Mouse (Mus musculus): ENCODE data around the gene Aifm1. TPM values are rescaled to one million over a fixed set of nuclear protein-coding genes. Genes with fewer than 3 reads are reported as not detected.

Gene Aifm1
- polyA plus RNA-seq, 1 experiment from 2014 or later = 42.1 TPM

DNA sequence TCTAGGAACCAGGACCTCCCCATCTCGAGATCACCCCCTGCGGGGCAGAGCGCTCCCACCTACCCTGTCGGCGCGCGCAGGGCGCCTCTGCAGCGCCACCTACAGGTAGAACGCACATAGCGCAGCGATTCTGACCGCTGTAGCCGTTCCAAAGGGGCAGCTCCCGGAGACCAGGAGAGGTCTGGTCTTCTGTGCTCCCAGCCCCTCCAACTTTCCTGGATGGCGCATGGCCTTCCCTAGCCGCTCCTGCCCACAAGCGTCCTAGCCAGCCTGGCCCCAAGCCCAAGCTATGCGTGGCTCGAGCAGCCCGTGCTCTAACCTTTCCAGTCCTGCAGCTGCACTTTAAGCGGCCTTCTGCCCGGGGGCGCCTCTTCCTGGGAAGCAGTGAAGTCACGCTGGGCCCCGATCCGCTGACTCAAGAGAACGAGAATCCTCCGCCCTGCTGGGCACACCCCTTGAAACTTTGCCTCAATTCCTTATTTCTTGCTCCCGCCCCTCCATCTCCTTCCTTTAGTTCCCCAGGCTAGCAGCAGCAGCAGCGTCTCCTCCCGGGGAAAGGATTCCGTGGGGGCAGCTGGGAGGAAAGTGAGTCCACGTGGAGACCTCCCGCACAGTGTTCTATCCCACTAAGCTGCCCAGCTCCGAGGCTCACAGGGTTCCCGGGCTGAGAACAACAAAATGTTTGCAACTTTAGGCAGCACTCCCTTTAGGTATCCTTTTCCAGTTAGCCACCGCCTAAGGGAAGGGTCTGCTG is 50.4 kb downstream of the Aifm1 start, which contains the start of gene Elf4:
Gene Elf4, minus strand, starts transcription at position 379 of the 754 bp plus-strand sequence.
- WGBS = 18% methylated on average over 38 of the region's 38 CpGs
- Histone ChIP-seq H3K4me2 (ENCODE audit: low read length) (peak within 1 kb of the TSS; percentile 84), H3K4me3 (ENCODE audit: low read length) (peak within 1 kb of the TSS; percentile 43), H3K4me1 (ENCODE audit: control insufficient read depth, insufficient read depth, low read depth, low read length) (no peaks in the 10 kb centered on the region), H3K27me3 (replicated peaks; ENCODE audit: control insufficient read depth, insufficient read depth, low read length) (no peaks in the 10 kb centered on the region), H3K9ac (ENCODE audit: low read depth, low read length) (peak within 1 kb of the TSS; percentile 59), H3K27ac (ENCODE audit: low read depth, low read length) (no peak within 1 kb of the TSS), H3K36me3 (ENCODE audit: control insufficient read depth, insufficient read depth, low read length) (no peaks in the 10 kb centered on the region), H3K9me3 (ENCODE audit: control insufficient read depth, low read length) (no peaks in the 10 kb centered on the region)
- ATAC-seq = peak; percentile 85

DNA sequence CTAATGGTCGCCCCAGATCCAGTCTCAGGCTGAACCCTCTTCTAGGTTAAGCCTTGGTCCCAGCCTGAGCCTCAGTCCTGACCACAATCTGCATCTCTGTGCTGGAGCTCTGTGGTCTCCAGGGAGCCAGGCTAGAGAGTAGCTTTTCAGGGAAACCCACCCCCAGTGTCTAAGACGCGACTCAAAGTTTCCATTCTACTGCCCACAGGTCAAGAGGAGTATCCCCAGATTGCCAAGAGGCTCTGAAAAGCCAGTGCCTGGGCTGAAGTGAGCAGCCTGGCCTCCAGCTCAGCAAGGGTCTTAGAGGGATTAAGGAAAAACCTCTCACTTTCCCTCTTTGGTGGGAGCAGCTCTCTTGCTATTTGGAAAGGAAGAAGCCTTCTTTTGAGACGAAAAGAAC is 51.1 kb downstream of the Aifm1 start:
- Histone ChIP-seq H3K4me2 (ENCODE audit: low read length) (peak overlapping the region; percentile 84), H3K9me3 (ENCODE audit: control insufficient read depth, low read length) (no peaks in the 10 kb centered on the region), H3K27ac (ENCODE audit: low read depth, low read length) (no peak overlapping the region), H3K36me3 (ENCODE audit: control insufficient read depth, insufficient read depth, low read length) (no peaks in the 10 kb centered on the region), H3K9ac (ENCODE audit: low read depth, low read length) (no peak overlapping the region; the same call in 1 of the 2 replicates), H3K4me1 (ENCODE audit: control insufficient read depth, insufficient read depth, low read depth, low read length) (no peaks in the 10 kb centered on the region), H3K27me3 (replicated peaks; ENCODE audit: control insufficient read depth, insufficient read depth, low read length) (no peaks in the 10 kb centered on the region), H3K4me3 (ENCODE audit: low read length) (peak overlapping the region; percentile 43)
- peak; percentile 53; the same call in 1 of the 2 replicates for ATAC-seq
- WGBS = 38% methylated on average over 4 of the region's 4 CpGs

DNA sequence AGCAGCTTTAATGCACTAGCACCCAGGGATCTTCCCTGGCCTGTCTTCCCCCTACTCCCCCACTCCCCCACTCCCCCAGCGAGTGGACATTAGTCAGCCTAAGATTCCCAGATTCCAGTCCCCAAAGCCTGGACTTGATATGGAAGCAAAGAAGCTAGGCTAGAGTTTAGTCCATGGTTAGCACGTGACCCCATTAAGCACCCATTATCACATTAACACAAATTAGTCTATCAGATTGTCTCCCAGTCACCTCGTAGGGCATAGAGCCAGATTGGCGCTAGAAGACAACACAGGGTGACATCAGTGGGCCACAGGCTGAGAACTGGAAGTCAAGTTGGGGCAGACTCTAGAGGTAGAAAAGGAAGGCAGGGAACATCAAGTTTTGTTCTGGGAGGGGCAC is 52.4 kb downstream of the Aifm1 start:
- no peak for ATAC-seq
- H3K27ac ChIP-seq (ENCODE audit: low read depth, low read length) = no peak overlapping the region
- no peaks in the 10 kb centered on the region for H3K36me3 ChIP-seq (ENCODE audit: control insufficient read depth, insufficient read depth, low read length)
- H3K4me2 ChIP-seq (ENCODE audit: low read length) = no peak overlapping the region
- H3K27me3 ChIP-seq (replicated peaks; ENCODE audit: control insufficient read depth, insufficient read depth, low read length) = no peaks in the 10 kb centered on the region
- no peaks in the 10 kb centered on the region for H3K4me1 ChIP-seq (ENCODE audit: control insufficient read depth, insufficient read depth, low read depth, low read length)
- no peak overlapping the region for H3K4me3 ChIP-seq (ENCODE audit: low read length)
- no peaks in the 10 kb centered on the region for H3K9me3 ChIP-seq (ENCODE audit: control insufficient read depth, low read length)
- no peak overlapping the region for H3K9ac ChIP-seq (ENCODE audit: low read depth, low read length)
- WGBS = 76% methylated on average over 4 of the region's 4 CpGs

DNA sequence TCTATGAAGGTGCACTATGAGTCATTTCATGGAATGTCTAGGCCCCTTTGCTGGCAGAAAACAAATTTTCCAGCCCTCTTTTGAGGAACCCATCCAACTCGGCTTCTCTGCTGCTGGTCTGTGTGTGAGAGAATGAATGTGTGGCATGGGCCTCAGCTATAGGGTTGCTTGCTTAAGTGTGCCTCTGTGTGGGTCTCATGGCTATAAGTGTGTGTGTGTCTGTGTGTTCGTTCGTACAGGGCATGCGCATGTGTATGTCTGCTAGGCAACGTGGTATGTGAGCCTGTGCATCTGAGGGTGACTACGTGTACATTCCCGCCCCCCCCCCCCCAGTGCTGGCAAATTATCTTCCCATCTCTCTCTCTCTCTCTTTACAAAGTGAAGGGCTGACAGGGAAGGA is 52.9 kb downstream of the Aifm1 start:
- H3K36me3 ChIP-seq (ENCODE audit: control insufficient read depth, insufficient read depth, low read length) = no peaks in the 10 kb centered on the region
- H3K27ac ChIP-seq (ENCODE audit: low read depth, low read length) = no peak overlapping the region
- H3K9ac ChIP-seq (ENCODE audit: low read depth, low read length) = no peak overlapping the region
- H3K27me3 ChIP-seq (replicated peaks; ENCODE audit: control insufficient read depth, insufficient read depth, low read length) = no peaks in the 10 kb centered on the region
- H3K4me2 ChIP-seq (ENCODE audit: low read length) = no peak overlapping the region
- no peaks in the 10 kb centered on the region for H3K9me3 ChIP-seq (ENCODE audit: control insufficient read depth, low read length)
- WGBS = 71% methylated on average over 7 of the region's 7 CpGs
- H3K4me3 ChIP-seq (ENCODE audit: low read length) = no peak overlapping the region
- no peak for ATAC-seq
- H3K4me1 ChIP-seq (ENCODE audit: control insufficient read depth, insufficient read depth, low read depth, low read length) = no peaks in the 10 kb centered on the region

DNA sequence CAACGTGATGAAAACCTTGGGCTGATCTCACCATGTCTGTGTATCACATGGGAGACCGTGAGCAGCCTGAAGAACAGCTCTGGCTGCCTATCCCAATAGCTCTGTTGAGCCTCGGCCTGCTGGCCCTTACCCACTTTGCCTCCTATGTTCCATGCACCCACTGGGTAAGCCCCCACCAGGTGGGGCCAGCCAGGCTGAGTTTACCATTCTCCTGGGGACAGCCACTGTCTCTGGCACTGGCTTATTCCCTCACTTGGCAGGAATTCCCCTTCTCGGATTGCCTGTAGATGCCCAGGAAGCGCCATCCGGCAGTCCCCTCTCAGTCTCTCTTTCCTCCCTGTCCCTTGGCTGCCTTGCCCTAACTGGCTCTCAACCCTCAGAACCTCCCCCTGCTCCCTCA is 56.4 kb downstream of the Aifm1 start:
- Histone ChIP-seq H3K4me3 (ENCODE audit: low read length) (no peak overlapping the region), H3K27ac (ENCODE audit: low read depth, low read length) (no peak overlapping the region), H3K36me3 (ENCODE audit: control insufficient read depth, insufficient read depth, low read length) (no peaks in the 10 kb centered on the region), H3K9me3 (ENCODE audit: control insufficient read depth, low read length) (peaks cover 3% of the 10 kb centered on the region; the same call in 1 of the 2 replicates), H3K4me2 (ENCODE audit: low read length) (no peak overlapping the region), H3K9ac (ENCODE audit: low read depth, low read length) (no peak overlapping the region), H3K27me3 (replicated peaks; ENCODE audit: control insufficient read depth, insufficient read depth, low read length) (peaks cover 3% of the 10 kb centered on the region; the same call in 1 of the 2 replicates), H3K4me1 (ENCODE audit: control insufficient read depth, insufficient read depth, low read depth, low read length) (peaks cover 2% of the 10 kb centered on the region; the same call in 1 of the 2 replicates)
- WGBS = 68% methylated on average over 5 of the region's 6 CpGs
- ATAC-seq = no peak

DNA sequence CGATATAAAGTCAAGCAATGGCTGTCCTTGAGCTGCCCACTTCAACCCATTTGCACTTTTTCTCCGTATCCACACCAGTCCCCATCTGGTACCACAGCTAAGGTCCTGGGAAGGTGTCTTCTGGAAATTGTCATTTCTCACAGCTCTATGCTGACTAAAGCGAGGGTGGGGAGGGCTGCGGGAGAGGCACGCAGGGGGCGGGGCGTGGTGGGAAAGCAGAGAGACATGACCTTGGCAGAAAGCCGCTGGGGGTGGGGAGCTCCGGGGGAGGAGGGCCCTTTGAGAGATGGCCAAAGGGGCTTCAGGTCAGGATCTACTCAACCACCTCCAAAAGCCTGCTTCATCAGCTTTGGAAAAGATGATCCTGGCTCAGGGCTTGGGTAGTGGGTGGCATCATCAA is 58.3 kb downstream of the Aifm1 start:
- H3K9ac ChIP-seq (ENCODE audit: low read depth, low read length) = no peak overlapping the region
- no peak overlapping the region for H3K27ac ChIP-seq (ENCODE audit: low read depth, low read length)
- no peak overlapping the region for H3K4me2 ChIP-seq (ENCODE audit: low read length)
- no peaks in the 10 kb centered on the region for H3K36me3 ChIP-seq (ENCODE audit: control insufficient read depth, insufficient read depth, low read length)
- H3K9me3 ChIP-seq (ENCODE audit: control insufficient read depth, low read length) = peaks cover 3% of the 10 kb centered on the region; the same call in 1 of the 2 replicates
- ATAC-seq = no peak
- WGBS = 51% methylated on average over 9 of the region's 9 CpGs
- peaks cover 3% of the 10 kb centered on the region; the same call in 1 of the 2 replicates for H3K27me3 ChIP-seq (replicated peaks; ENCODE audit: control insufficient read depth, insufficient read depth, low read length)
- no peak overlapping the region for H3K4me3 ChIP-seq (ENCODE audit: low read length)
- H3K4me1 ChIP-seq (ENCODE audit: control insufficient read depth, insufficient read depth, low read depth, low read length) = peaks cover 2% of the 10 kb centered on the region; the same call in 1 of the 2 replicates

DNA sequence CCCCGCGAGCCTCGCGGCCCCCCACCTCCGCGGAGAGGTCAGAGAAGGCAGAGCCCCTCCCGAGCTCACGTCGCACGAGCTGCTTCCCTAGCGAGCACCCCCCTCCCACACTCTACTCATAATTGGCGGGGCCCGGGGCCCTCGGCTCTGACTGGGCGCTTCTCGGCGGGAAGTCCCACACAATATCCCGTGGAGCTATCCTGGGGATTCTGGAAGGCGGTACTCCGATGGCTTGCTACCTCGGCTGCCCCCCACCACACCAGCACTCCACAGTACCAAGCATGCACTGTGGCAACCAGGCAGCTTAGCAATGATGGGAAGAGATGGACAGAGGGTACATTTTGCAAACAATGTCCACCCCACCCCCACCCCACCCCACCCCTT is 58.9 kb downstream of the Aifm1 start:
- 23% methylated on average over 15 of the region's 21 CpGs for WGBS
- Histone ChIP-seq H3K9ac (ENCODE audit: low read depth, low read length) (no peak overlapping the region; the same call in none of the 2 replicates), H3K27ac (ENCODE audit: low read depth, low read length) (no peak overlapping the region)

DNA sequence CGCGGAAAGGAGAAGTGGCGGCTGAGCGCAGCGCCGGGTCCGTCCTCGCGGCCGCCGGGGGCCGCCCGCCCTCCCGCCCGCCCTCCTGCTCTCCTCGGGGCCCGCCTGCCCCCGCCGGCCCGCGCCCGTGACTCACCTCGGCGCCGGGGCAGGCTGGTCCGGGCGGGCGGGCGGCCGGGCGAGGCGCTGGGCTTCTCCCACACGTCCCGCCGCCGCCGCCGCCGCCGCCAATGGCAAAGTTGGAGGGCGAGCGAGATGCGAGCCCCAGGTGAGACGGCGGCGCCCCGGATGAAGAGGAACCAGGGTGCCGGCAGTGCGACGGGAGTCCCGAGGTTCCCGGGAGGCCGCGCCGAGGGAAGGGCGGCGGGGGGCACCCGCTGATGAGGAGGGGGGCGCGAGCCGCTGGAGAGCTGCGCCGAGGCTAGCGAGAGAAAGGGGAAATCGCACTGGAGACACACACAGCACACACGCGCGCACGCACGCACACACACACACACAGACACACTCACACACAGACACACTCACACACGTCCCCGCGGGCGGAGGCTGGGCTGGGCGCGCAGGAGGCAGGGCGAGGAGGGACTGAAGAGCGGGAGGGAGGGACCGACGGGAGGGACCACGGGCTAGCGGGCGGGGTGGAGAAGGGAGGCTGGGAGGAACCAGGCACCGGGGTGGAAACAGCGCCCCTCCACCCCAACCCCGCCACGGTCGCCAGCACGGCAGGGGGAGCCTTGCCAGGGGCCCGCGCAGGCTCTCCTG is 59.4 kb downstream of the Aifm1 start:
- ATAC-seq = peak; percentile 48; the same call in 1 of the 2 replicates
- Histone ChIP-seq H3K4me3 (ENCODE audit: low read length) (peak overlapping the region; percentile 40), H3K4me2 (ENCODE audit: low read length) (peak overlapping the region; percentile 52), H3K4me1 (ENCODE audit: control insufficient read depth, insufficient read depth, low read depth, low read length) (peaks cover 2% of the 10 kb centered on the region; the same call in 1 of the 2 replicates), H3K36me3 (ENCODE audit: control insufficient read depth, insufficient read depth, low read length) (no peaks in the 10 kb centered on the region), H3K9me3 (ENCODE audit: control insufficient read depth, low read length) (peaks cover 3% of the 10 kb centered on the region; the same call in 1 of the 2 replicates), H3K27me3 (replicated peaks; ENCODE audit: control insufficient read depth, insufficient read depth, low read length) (peaks cover 3% of the 10 kb centered on the region; the same call in 1 of the 2 replicates), H3K9ac (ENCODE audit: low read depth, low read length) (peak overlapping the region; percentile 17; the same call in 1 of the 2 replicates), H3K27ac (ENCODE audit: low read depth, low read length) (no peak overlapping the region)
- WGBS = 30% methylated on average over 33 of the region's 91 CpGs

More for the DNA sequence above, 58.9 kb downstream of the Aifm1 start:
- no peaks in the 10 kb centered on the region for H3K36me3 ChIP-seq (ENCODE audit: control insufficient read depth, insufficient read depth, low read length)
- peak overlapping the region; percentile 52 for H3K4me2 ChIP-seq (ENCODE audit: low read length)
- H3K4me3 ChIP-seq (ENCODE audit: low read length) = peak overlapping the region; percentile 40
- ATAC-seq = 0 out of 2 replicates have a peak, but pooled peaks have one; percentile 31
- peaks cover 3% of the 10 kb centered on the region; the same call in 1 of the 2 replicates for H3K9me3 ChIP-seq (ENCODE audit: control insufficient read depth, low read length)
- H3K4me1 ChIP-seq (ENCODE audit: control insufficient read depth, insufficient read depth, low read depth, low read length) = peaks cover 2% of the 10 kb centered on the region; the same call in 1 of the 2 replicates
- peaks cover 3% of the 10 kb centered on the region; the same call in 1 of the 2 replicates for H3K27me3 ChIP-seq (replicated peaks; ENCODE audit: control insufficient read depth, insufficient read depth, low read length)
